Mouse (Mus musculus) NIH3T3 (cell line): ENCODE measurements around the gene Fibp.

Experiments used
- DNase-seq: peaks from one replicate; pipeline ENCODE4 v3.0.0-alpha.2; 2012; ENCODE audit warnings: low read depth

Fibp gene

DNA sequence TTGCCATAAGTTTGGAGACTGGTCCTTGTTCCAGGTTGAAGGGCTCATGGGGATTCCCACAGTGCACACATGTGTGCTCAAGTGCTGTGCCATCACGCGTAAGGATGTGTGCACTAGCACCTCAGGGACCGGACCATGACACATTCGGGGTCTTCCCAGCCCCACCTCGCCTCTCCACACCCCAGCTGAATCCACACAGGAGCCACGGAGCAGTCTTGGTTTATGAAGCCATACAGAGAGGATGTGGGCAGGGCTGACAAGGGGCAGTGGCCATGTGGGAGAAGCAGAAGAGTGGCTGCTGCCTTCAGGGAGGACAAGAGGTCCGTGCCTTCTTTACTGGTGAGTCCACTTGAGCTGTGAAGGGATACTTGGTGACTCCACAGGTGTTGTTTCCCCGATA is 4.6 kb downstream of the Fibp start:
- no peak for DNase-seq

GRCm38 (mm10) chr19:5466916-5467500 is 6.6 kb downstream of the Fibp start:
- no peak for DNase-seq

GRCm38 (mm10) chr19:5468374-5468773 is 8.0 kb downstream of the Fibp start, which contains the start of gene Ctsw:
Ctsw (minus strand) TSS chr19:5468507.
- DNase-seq: no peak

DNA sequence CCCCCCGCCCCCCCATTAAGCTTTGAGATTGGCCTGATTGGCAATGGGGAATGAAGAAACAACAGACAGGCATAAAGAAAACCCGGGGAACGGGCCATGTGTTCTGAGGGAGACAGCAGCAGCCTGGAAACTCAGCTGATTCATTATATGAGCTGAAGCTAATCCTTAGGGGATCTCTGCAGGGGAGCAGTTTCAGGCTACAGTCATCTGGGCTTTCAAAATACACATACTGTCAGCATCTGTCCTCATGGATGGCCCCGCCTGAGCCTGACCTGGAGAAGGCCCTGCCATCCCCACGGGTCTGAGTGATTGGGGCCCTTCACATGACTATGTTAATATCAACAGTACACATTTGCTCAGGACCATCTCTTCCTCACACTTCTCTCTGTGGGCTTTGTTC is 11.4 kb downstream of the Fibp start:
- DNase-seq: peak; percentile 89

DNA sequence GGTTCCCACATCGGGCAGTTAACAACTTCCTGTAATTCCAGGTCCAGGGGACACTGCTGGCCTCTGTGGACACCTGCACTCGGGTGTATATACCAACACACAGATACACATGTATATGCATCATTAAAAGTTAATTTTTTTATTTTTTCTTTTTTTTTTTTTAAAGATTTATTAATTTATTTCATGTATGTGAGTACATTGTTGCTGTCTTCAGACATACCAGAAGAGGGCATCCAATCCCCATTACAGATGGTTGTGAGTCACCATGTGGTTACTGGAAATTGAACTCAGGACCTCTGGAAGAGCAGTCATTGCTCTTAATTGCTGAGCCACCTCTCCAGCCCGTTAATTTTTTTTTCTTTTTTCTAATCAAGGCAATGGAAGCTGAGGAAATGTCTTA is 12.4 kb downstream of the Fibp start:
- peak; percentile 73 for DNase-seq

DNA sequence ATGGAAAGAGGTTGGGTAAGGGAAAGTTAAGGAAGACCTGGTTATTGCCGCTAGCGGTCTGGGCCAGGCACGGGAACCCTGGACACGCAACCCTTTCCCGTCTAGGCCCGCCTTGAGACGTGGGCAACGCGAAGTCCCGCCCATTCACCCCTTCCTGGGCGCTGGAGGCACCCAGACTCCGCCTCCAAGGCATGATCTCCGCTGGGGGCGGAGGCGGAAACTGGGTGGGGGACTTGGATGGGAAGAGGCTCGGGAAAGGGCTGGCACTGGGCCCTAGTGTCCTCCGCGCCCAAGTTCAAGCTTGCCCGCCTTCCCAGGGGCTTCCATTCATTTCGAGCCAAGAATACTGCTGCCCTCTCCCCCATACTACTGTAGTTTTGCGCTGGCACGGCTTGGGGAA is 13.3 kb downstream of the Fibp start, which contains the start of gene Efemp2:
Gene Efemp2, plus strand, starts transcription at position 235 of the 400 bp plus-strand sequence.
- peak; percentile 99 for DNase-seq

- DNase-seq: peak; percentile 84
Measured at GRCm38 (mm10) chr19:5474281-5475068, 14.1 kb downstream of the Fibp start.

- DNase-seq: no peak
Measured at GRCm38 (mm10) chr19:5475069-5475714, 14.8 kb downstream of the Fibp start.

DNA sequence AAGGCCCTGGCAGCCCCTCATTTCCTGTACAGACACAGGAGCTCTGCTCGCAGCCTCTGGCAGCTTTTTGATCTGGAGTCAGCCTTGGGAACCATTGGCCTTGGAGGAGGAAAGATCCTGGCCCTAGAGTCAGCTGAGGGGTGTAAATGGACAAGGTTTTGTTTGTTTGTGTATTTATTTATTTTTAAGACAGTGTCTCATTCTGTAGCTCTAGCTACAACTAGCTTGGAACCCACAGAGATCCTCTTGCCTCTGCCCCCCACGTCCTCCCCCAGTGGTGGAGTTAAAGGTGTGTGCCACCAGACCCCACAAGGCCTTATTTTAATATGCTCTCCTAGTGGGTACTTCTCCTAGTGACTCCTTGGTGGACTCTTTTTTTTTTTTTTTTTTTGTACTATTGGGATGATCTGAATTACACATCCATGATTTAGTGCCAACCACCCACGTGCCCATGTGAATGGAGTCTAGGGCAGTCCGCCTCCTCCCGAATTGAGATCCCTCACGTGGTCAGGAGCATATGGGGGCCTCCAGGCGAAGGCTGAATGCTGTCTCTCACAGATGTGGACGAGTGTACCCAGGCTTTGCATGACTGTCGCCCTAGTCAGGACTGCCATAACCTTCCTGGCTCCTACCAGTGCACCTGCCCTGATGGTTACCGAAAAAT is 16.7 kb downstream of the Fibp start:
- DNase-seq: peak; percentile 48

DNA sequence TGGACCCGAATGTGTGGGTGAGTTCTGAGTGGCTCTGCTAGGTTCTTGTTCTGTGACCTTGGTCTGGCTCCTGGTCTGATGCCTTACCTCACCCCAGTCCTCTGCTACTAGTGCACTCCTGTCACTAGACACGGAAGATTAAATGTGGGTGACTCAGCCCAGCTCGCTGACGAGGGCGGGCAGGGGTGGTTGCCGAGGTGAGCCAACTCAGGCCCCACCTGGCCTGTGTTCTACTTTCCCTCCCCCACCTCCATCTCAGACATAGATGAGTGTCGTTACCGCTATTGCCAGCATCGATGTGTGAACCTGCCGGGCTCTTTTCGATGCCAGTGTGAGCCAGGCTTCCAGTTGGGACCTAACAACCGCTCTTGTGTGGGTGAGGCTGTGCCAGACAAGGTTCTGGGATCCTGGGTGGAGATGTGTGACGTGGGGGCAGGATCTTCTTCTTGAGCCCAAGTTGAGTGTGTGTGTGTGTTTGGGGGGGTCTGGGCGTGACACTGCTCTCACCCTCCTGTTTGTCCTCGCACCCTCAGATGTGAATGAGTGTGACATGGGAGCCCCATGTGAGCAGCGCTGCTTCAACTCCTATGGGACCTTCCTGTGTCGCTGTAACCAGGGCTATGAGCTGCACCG is 17.4 kb downstream of the Fibp start:
- DNase-seq: no peak

DNA sequence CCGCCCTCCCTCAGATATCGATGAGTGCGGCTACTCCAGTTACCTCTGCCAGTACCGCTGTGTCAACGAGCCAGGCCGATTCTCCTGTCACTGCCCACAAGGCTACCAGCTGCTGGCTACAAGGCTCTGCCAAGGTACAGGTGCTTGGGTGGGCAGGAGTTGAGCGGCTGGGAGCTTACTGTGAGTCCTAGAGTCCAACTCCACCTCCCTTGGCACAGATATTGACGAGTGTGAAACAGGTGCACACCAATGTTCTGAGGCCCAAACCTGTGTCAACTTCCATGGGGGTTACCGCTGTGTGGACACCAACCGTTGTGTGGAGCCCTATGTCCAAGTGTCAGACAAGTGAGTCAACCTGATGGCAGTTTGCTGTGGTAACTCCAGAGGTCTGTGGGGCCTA is 19.6 kb downstream of the Fibp start:
- DNase-seq: no peak

DNA sequence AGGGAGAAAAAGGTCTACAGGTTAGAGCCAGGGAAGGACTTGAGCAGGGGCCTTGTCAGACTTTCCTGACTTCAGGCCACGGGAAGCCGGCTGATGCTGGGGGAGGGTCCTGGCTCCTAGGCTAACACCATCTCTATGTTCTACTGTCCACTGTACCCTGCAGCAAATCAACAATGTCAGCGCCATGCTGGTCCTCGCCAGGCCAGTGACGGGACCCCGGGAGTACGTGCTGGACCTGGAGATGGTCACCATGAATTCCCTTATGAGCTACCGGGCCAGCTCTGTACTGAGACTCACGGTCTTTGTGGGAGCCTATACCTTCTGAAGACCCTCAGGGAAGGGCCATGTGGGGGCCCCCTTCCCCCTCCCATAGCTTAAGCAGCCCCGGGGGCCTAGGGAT is 21.0 kb downstream of the Fibp start:
- DNase-seq: no peak

- no peak for DNase-seq
Measured at GRCm38 (mm10) chr19:5483386-5484359, 23.3 kb downstream of the Fibp start.

DNA sequence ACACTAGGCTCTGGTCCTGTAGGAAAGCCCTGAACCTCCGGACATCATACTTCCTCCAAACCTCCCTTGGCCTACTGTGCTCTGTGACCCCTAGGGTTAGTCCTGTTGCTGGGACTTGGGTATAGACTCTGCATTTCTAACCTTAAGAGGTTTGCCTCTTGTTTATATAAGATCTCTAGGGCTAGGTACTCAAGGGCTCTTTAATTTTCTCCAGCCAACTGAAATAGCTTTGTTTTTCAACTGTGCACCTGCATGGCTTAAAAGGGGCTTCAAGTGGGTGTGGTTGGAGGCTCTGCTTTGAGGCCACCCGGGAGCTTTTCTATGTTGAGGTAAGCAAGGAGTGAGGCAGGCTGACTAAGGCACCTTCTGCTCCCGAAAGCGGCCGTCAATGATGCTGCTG is 24.1 kb downstream of the Fibp start:
- no peak for DNase-seq

- DNase-seq: no peak
Measured at GRCm38 (mm10) chr19:5485371-5485770, 25.0 kb downstream of the Fibp start.

DNA sequence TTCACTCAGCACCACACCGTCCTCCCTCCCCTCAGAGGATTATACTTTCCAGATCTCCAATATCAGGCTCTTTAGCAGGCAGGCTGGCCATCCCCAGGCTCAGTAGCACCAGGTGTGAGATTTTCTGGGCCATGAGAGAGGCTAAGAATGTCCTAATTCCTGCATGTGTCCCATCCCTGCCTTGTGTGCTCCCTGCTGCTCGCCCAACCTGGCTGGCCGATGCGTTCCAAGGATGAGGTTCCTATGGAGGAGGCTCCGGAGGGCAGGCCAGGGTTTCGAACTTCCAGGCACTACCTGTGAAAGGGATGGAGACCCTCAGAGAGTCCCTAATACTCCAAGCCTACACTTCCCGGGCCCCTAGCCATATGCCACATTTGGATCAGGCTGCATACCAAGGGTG is 25.4 kb downstream of the Fibp start:
- no peak for DNase-seq

- DNase-seq: no peak
Measured at GRCm38 (mm10) chr19:5486286-5486685, 25.9 kb downstream of the Fibp start.

DNA sequence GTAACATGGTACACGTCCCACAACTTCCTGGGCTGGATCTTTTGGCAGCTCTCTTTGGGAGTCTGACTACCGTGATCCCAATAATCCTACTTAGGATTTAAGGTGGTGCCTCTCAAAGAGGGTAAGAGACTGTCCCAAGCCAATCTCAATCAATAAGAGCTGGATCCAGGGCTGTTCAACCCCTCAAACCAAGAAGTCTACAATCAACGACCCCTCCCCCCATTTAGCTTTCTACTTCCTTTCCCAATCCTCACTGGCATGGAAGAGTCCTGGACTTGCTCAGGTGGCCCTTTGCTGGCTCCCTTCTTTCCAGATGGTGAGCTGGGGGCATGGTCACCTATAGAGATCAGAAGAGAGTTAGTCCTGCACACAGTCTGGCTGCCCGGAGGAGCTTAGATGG is 26.4 kb downstream of the Fibp start:
- DNase-seq: no peak

DNA sequence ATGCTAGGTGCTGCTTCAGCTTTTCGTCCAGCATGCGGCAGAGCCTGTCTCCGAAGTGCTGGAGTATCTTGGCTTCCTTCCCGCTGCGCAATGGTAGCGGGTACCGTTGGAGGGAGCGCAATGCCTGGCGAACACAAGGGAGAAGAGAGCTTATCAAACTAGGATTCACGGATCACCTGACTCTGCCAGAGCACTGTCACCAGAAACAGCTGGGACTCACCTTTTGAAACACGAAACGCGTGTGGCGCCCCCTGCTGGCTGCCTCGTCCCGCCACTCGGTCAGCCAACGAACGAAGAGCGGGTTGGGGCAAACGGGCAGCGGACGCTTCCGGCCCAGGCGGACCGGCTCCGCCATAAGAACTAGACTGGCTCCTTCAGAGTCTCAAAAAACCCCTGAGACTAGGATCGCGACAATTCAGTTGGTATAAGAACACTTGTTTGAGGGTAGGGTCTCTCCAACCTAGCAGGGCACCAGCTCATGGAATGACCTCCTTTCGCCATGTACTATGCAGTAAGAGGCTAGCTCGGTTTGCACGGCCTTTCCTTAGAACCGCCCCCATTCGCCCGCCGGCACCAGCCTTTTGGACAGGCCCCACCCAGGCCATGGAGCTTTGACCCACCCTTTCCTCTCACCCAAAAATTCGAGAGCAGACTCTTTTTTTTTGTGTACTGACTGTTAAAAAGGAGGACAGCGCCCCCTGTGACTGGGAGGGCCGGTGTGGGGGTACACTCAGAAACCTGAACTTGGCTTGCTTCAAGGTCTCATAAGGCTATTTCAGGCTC is 27.5 kb downstream of the Fibp start, which contains the start of gene Mus81:
Gene Mus81, minus strand, starts transcription at position 635 of the 783 bp plus-strand sequence.
- peak; percentile 99 for DNase-seq
